Mouse (Mus musculus): ENCODE measurements at regions not wholly inside any gene's neighbourhood (a gene's known extent, or its start where the extent isn't known, plus 50 kb on each side); places are given as distances from the start of the nearest gene placed in this dataset.
"Not testable (repeated sequence)": the region's sequence is repeated elsewhere in the genome, so short reads cannot be mapped to it uniquely, and the experiment has no call there.

GRCm38 (mm10) chr9:27518031-27518430 is 121.4 kb downstream of the Spata19 start:
- Histone ChIP-seq H3K4me2 (ENCODE audit: low read depth) (no peak overlapping the region), H3K4me1 (ENCODE audit: insufficient read depth) (no peaks in the 10 kb centered on the region), H3K4me3 (ENCODE audit: low read depth, low read length) (no peak overlapping the region), H3K9ac (no peak overlapping the region), H3K36me3 (ENCODE audit: insufficient read depth) (no peaks in the 10 kb centered on the region), H3K9me3 (ENCODE audit: low read length) (no peaks in the 10 kb centered on the region), H3K27ac (ENCODE audit: low read depth, low read length) (peak overlapping the region; percentile 40; the same call in 1 of the 2 replicates), H3K27me3 (ENCODE audit: insufficient read depth, low read length) (no peaks in the 10 kb centered on the region)
- ATAC-seq (peak; percentile 73), DNase-seq (peak; percentile 69)
- 28% methylated on average over 4 of the region's 4 CpGs for WGBS
- TF ChIP-seq CTCF (IDR thresholded peaks at IDR 0.05; ENCODE audit: low read depth) = no peak

GRCm38 (mm10) chr9:27519711-27520110 is 123.1 kb downstream of the Spata19 start:
- ATAC-seq (no peak), DNase-seq (no peak)
- TF ChIP-seq CTCF (IDR thresholded peaks at IDR 0.05; ENCODE audit: low read depth) = no peak
- no peaks in the 10 kb centered on the region for H3K4me1 ChIP-seq (ENCODE audit: insufficient read depth)
- H3K4me2 ChIP-seq (ENCODE audit: low read depth) = no peak overlapping the region
- no peak overlapping the region for H3K4me3 ChIP-seq (ENCODE audit: low read depth, low read length)
- 25% methylated on average over 5 of the region's 5 CpGs for WGBS
- no peak overlapping the region for H3K27ac ChIP-seq (ENCODE audit: low read depth, low read length)
- H3K27me3 ChIP-seq (ENCODE audit: insufficient read depth, low read length) = no peaks in the 10 kb centered on the region
- H3K36me3 ChIP-seq (ENCODE audit: insufficient read depth) = no peaks in the 10 kb centered on the region
- 0 out of 2 replicates have a peak overlapping the region, but pooled peaks have one; percentile 10 for H3K9ac ChIP-seq
- no peaks in the 10 kb centered on the region for H3K9me3 ChIP-seq (ENCODE audit: low read length)

- H3K27ac ChIP-seq (ENCODE audit: low read depth, low read length) = no peak overlapping the region
- no peaks in the 10 kb centered on the region for H3K36me3 ChIP-seq (ENCODE audit: insufficient read depth)
- ATAC-seq (no peak), DNase-seq (no peak)
- H3K9ac ChIP-seq = no peak overlapping the region
- no peaks in the 10 kb centered on the region for H3K27me3 ChIP-seq (ENCODE audit: insufficient read depth, low read length)
- H3K4me2 ChIP-seq (ENCODE audit: low read depth) = no peak overlapping the region
- no peaks in the 10 kb centered on the region for H3K4me1 ChIP-seq (ENCODE audit: insufficient read depth)
- H3K4me3 ChIP-seq (ENCODE audit: low read depth, low read length) = no peak overlapping the region
- no peaks in the 10 kb centered on the region for H3K9me3 ChIP-seq (ENCODE audit: low read length)
- 61% methylated on average over 3 of the region's 3 CpGs for WGBS
- no peak for TF ChIP-seq CTCF (IDR thresholded peaks at IDR 0.05; ENCODE audit: low read depth)
Measured at GRCm38 (mm10) chr9:27521181-27521580, 124.6 kb downstream of the Spata19 start.

- TF ChIP-seq CTCF (IDR thresholded peaks at IDR 0.05; ENCODE audit: low read depth) = no peak
- Histone ChIP-seq H3K27me3 (ENCODE audit: insufficient read depth, low read length) (no peaks in the 10 kb centered on the region), H3K4me3 (ENCODE audit: low read depth, low read length) (no peak overlapping the region), H3K9ac (no peak overlapping the region), H3K36me3 (ENCODE audit: insufficient read depth) (no peaks in the 10 kb centered on the region), H3K4me2 (ENCODE audit: low read depth) (no peak overlapping the region), H3K4me1 (ENCODE audit: insufficient read depth) (no peaks in the 10 kb centered on the region), H3K27ac (ENCODE audit: low read depth, low read length) (no peak overlapping the region), H3K9me3 (ENCODE audit: low read length) (no peaks in the 10 kb centered on the region)
- DNase-seq = no peak
- 76% methylated on average over 3 of the region's 3 CpGs for WGBS
- no peak for ATAC-seq
Measured at GRCm38 (mm10) chr9:27526681-27527080, 130.1 kb downstream of the Spata19 start.

GRCm38 (mm10) chr9:27538480-27538879 is 141.9 kb downstream of the Spata19 start:
- TF ChIP-seq CTCF (IDR thresholded peaks at IDR 0.05; ENCODE audit: low read depth) = no peak

GRCm38 (mm10) chr9:27541585-27542151 is 145.1 kb downstream of the Spata19 start:
- peak overlapping the region; percentile 36 for H3K27ac ChIP-seq (ENCODE audit: low read depth, low read length)
- peak; percentile 69 for ATAC-seq
- H3K27me3 ChIP-seq (ENCODE audit: insufficient read depth, low read length) = no peaks in the 10 kb centered on the region
- peak; percentile 73 for DNase-seq
- no peak overlapping the region for H3K4me2 ChIP-seq (ENCODE audit: low read depth)
- H3K9me3 ChIP-seq (ENCODE audit: low read length) = no peaks in the 10 kb centered on the region
- H3K36me3 ChIP-seq (ENCODE audit: insufficient read depth) = no peaks in the 10 kb centered on the region
- no peak overlapping the region for H3K4me3 ChIP-seq (ENCODE audit: low read depth, low read length)
- H3K4me1 ChIP-seq (ENCODE audit: insufficient read depth) = peaks cover 3% of the 10 kb centered on the region; the same call in 1 of the 2 replicates
- H3K9ac ChIP-seq = no peak overlapping the region
- no peak for TF ChIP-seq CTCF (IDR thresholded peaks at IDR 0.05; ENCODE audit: low read depth)
- WGBS = 60% methylated on average over 2 of the region's 2 CpGs

More at GRCm38 (mm10) chr9:27538480-27538879, 141.9 kb downstream of the Spata19 start:
- Histone ChIP-seq H3K4me3 (ENCODE audit: low read depth, low read length) (no peak overlapping the region), H3K36me3 (ENCODE audit: insufficient read depth) (no peaks in the 10 kb centered on the region), H3K9ac (no peak overlapping the region), H3K27me3 (ENCODE audit: insufficient read depth, low read length) (no peaks in the 10 kb centered on the region), H3K27ac (ENCODE audit: low read depth, low read length) (peak overlapping the region; percentile 48), H3K4me2 (ENCODE audit: low read depth) (no peak overlapping the region), H3K9me3 (ENCODE audit: low read length) (no peaks in the 10 kb centered on the region), H3K4me1 (ENCODE audit: insufficient read depth) (peaks cover 3% of the 10 kb centered on the region; the same call in 1 of the 2 replicates)
- ATAC-seq (peak; percentile 62), DNase-seq (peak; percentile 51)
- WGBS = 7% methylated on average over 5 of the region's 5 CpGs

- not testable (repeated sequence) for H3K4me3 ChIP-seq (ENCODE audit: low read depth, low read length); ATAC-seq; DNase-seq; H3K4me2 ChIP-seq (ENCODE audit: low read depth); H3K9me3 ChIP-seq (ENCODE audit: low read length); H3K9ac ChIP-seq; H3K27me3 ChIP-seq (ENCODE audit: insufficient read depth, low read length); H3K4me1 ChIP-seq (ENCODE audit: insufficient read depth); H3K27ac ChIP-seq (ENCODE audit: low read depth, low read length); H3K36me3 ChIP-seq (ENCODE audit: insufficient read depth)
Measured at GRCm38 (mm10) chr9:27554697-27555096, 158.1 kb downstream of the Spata19 start.

Measured in forebrain, postnatal 0 days (tissue).